In genomic region chr8:57653056-57653767, GRCm38 (mm10) we compare ENCODE assay signal across 8 mouse cellular contexts. TPM values are rescaled to one million over a fixed set of nuclear protein-coding genes. Genes with fewer than 3 reads are reported as not detected.
A peak's percentile ranks its signal among the peaks of the same experiment; 100 is the strongest.
DNase-seq lines count a peak whose midpoint lies in the region; ATAC-seq and TF ChIP-seq lines count a peak whose summit lies in the region.

No protein-coding gene starts in this region.

- peak overlapping the region; percentile 98 for H3K4me2 ChIP-seq in hindbrain, embryonic 16.5 days (ENCODE audit: low read length)
- H3K4me2 ChIP-seq in midbrain, postnatal 0 days (ENCODE audit: low read depth, low read length, poor library complexity, severe bottlenecking): peak overlapping the region; percentile 98
- H3K4me2 ChIP-seq in stomach, embryonic 14.5 days (replicated peaks; ENCODE audit: low read depth, low read length): peak overlapping the region; percentile 57

- WGBS in hindbrain, embryonic 16.5 days: under 1% methylated on average over 28 of the region's 38 CpGs
- 1% methylated on average over 34 of the region's 38 CpGs for WGBS in liver, adult 2 months
- under 1% methylated on average over 25 of the region's 38 CpGs for WGBS in midbrain, postnatal 0 days
- under 1% methylated on average over 31 of the region's 38 CpGs for WGBS in stomach, embryonic 14.5 days

- H3K9me3 ChIP-seq in hindbrain, embryonic 16.5 days (ENCODE audit: control insufficient read depth, low read length): no peaks in the 10 kb centered on the region
- no peaks in the 10 kb centered on the region for H3K9me3 ChIP-seq in midbrain, postnatal 0 days (ENCODE audit: low read length)
- no peaks in the 10 kb centered on the region for H3K9me3 ChIP-seq in stomach, embryonic 14.5 days (ENCODE audit: control insufficient read depth, low read depth, low read length)

- TF ChIP-seq CTCF in liver, adult 2 months (IDR thresholded peaks at IDR 0.05; ENCODE audit: low read depth, low read length): no peak
- TF ChIP-seq CTCF in midbrain, postnatal 0 days (IDR thresholded peaks at IDR 0.05): no peak

- peak overlapping the region; percentile 91; the same call in 1 of the 2 replicates for H3K27ac ChIP-seq in hindbrain, embryonic 16.5 days (ENCODE audit: low read depth, low read length)
- no peak overlapping the region for H3K27ac ChIP-seq in liver, adult 2 months (replicated peaks; ENCODE audit: insufficient read depth, low read depth, low read length)
- no peak overlapping the region; the same call in 1 of the 2 replicates for H3K27ac ChIP-seq in midbrain, postnatal 0 days (ENCODE audit: low read depth, low read length)
- peak overlapping the region; percentile 97 for H3K27ac ChIP-seq in stomach, embryonic 14.5 days (ENCODE audit: low read length)

- H3K36me3 ChIP-seq in hindbrain, embryonic 16.5 days (ENCODE audit: control insufficient read depth, insufficient read depth, low read length): no peaks in the 10 kb centered on the region
- no peaks in the 10 kb centered on the region for H3K36me3 ChIP-seq in liver, adult 2 months (ENCODE audit: control insufficient read depth, insufficient read depth, low read length)
- no peaks in the 10 kb centered on the region for H3K36me3 ChIP-seq in midbrain, postnatal 0 days (ENCODE audit: insufficient read depth, low read length)
- H3K36me3 ChIP-seq in stomach, embryonic 14.5 days (ENCODE audit: control insufficient read depth, insufficient read depth, low read length): no peaks in the 10 kb centered on the region

- H3K79me2 ChIP-seq in liver, adult 2 months (ENCODE audit: control insufficient read depth, insufficient read depth, low read length): no peaks in the 10 kb centered on the region

- H3K9ac ChIP-seq in hindbrain, embryonic 16.5 days (ENCODE audit: low read depth, low read length): peak overlapping the region; percentile 93
- H3K9ac ChIP-seq in liver, adult 2 months (ENCODE audit: low read depth, low read length): peak overlapping the region; percentile 44; the same call in 1 of the 2 replicates
- peak overlapping the region; percentile 88 for H3K9ac ChIP-seq in midbrain, postnatal 0 days (replicated peaks; ENCODE audit: low read length, poor library complexity, severe bottlenecking)
- peak overlapping the region; percentile 98 for H3K9ac ChIP-seq in stomach, embryonic 14.5 days (replicated peaks; ENCODE audit: low read depth, low read length)

- no peak for TF ChIP-seq POLR2A in liver, adult 2 months (IDR thresholded peaks at IDR 0.05; ENCODE audit: extremely low read depth, insufficient read depth, low read length)

- H3K4me1 ChIP-seq in hindbrain, embryonic 16.5 days (ENCODE audit: control insufficient read depth, insufficient read depth, low read depth, low read length): peaks cover 3% of the 10 kb centered on the region; the same call in 1 of the 2 replicates
- H3K4me1 ChIP-seq in liver, adult 2 months (ENCODE audit: control insufficient read depth, insufficient read depth, low read length): 0 out of 2 replicates have a peak, but pooled peaks cover 3% of the 10 kb centered on the region
- H3K4me1 ChIP-seq in midbrain, postnatal 0 days (ENCODE audit: insufficient read depth, low read length): no peaks in the 10 kb centered on the region
- H3K4me1 ChIP-seq in stomach, embryonic 14.5 days (ENCODE audit: control insufficient read depth, insufficient read depth, low read length): peaks cover 10% of the 10 kb centered on the region; the same call in 1 of the 2 replicates

- ATAC-seq in hindbrain, embryonic 16.5 days: peak; percentile 75
- ATAC-seq in midbrain, postnatal 0 days (ENCODE audit: low FRiP score): peak; percentile 74
- ATAC-seq in stomach, embryonic 14.5 days (ENCODE audit: insufficient number of reproducible peaks, insufficient read depth, low FRiP score, low read depth): peak; percentile 71

- peak overlapping the region; percentile 72 for H3K4me3 ChIP-seq in hindbrain, embryonic 16.5 days (ENCODE audit: low read length)
- H3K4me3 ChIP-seq in liver, adult 2 months (ENCODE audit: insufficient read depth, low read depth, low read length): peak overlapping the region; percentile 67
- peak overlapping the region; percentile 69 for H3K4me3 ChIP-seq in midbrain, postnatal 0 days (ENCODE audit: low read depth, low read length)
- H3K4me3 ChIP-seq in stomach, embryonic 14.5 days (ENCODE audit: low read depth, low read length): peak overlapping the region; percentile 94

- DNase-seq in layer of hippocampus, adult 11-12 months (ENCODE audit: low spot score): peak; percentile 13
- no peak for DNase-seq in layer of hippocampus, adult 18-20 months (ENCODE audit: low spot score in 2 of 2)
- DNase-seq in cerebellum, adult 18-20 months: peak; percentile 51 to 58
- DNase-seq in forelimb bud, embryonic 11.5 days (ENCODE audit: low read depth, low spot score): peak; percentile 62
- no peak for DNase-seq in liver, adult 2 months (ENCODE audit: extremely low read depth, low read depth, low spot score)
- peak; percentile 44 for DNase-seq in midbrain, postnatal 0 days (ENCODE audit: low spot score)

- no peaks in the 10 kb centered on the region for H3K27me3 ChIP-seq in hindbrain, embryonic 16.5 days (replicated peaks; ENCODE audit: control insufficient read depth, insufficient read depth, low read length)
- H3K27me3 ChIP-seq in liver, adult 2 months (ENCODE audit: control insufficient read depth, insufficient read depth, low read length): no peaks in the 10 kb centered on the region
- H3K27me3 ChIP-seq in midbrain, postnatal 0 days (ENCODE audit: insufficient read depth, low read length): no peaks in the 10 kb centered on the region
- no peaks in the 10 kb centered on the region for H3K27me3 ChIP-seq in stomach, embryonic 14.5 days (ENCODE audit: control insufficient read depth, insufficient read depth, low read length)

RNA-seq across cellular contexts. Expression of gene Galnt7, which starts 0.4 kb away (rescaled TPM):
- 10 to 100 TPM; 11.0 to 13.3 TPM for total RNA-seq in layer of hippocampus, adult 18-20 months (2021)
- 11.1 and 13.4 TPM in 2 replicates for polyA plus RNA-seq in hindbrain, embryonic 16.5 days (2015; fragmentation: Nextera tagmentation; extraction: Ambion mirVana)
- 1.8 and 2.0 TPM in 2 replicates for total RNA-seq in liver, adult 2 months (2014; rRNA removed)
- 0.12 and 0.61 TPM in 2 replicates for polyA plus RNA-seq in liver, adult 2 months (2012; rRNA removed)
- total RNA-seq in midbrain, postnatal 0 days (2014; rRNA removed): 6.2 and 8.0 TPM in 2 replicates
- 4.7 and 5.2 TPM in 2 replicates for polyA plus RNA-seq in midbrain, postnatal 0 days (2015; fragmentation: Nextera tagmentation; extraction: Ambion mirVana)
- 35.3 and 35.5 TPM in 2 replicates for polyA plus RNA-seq in stomach, embryonic 14.5 days (2014; fragmentation: Nextera tagmentation; extraction: Ambion mirVana)

Comparison
In these comparisons a context has a peak if more than half of its experiments do, and no peak if none do; other contexts are left out.
1. DNase-seq: peak in layer of hippocampus, adult 11-12 months (single experiment), cerebellum, adult 18-20 months (2 of 2), forelimb bud, embryonic 11.5 days (single experiment) and midbrain, postnatal 0 days (single experiment); none in layer of hippocampus, adult 18-20 months (0 of 2) and liver, adult 2 months (single experiment).
2. H3K27ac ChIP-seq: peak in hindbrain, embryonic 16.5 days (single experiment) and stomach, embryonic 14.5 days (single experiment); none in liver, adult 2 months (single experiment) and midbrain, postnatal 0 days (single experiment).
3. H3K9ac ChIP-seq: peak in every context shown above with its lines; median percentile 98 in stomach, embryonic 14.5 days; 93 in hindbrain, embryonic 16.5 days; 88 in midbrain, postnatal 0 days; 44 in liver, adult 2 months.
4. Peak in every context shown above with its lines, with median percentiles within 50 percentile points of each other: ATAC-seq, H3K4me2 ChIP-seq and H3K4me3 ChIP-seq.